Mouse (Mus musculus): ENCODE data around the gene Cpsf4l. TPM values are rescaled to one million over a fixed set of nuclear protein-coding genes. Genes with fewer than 3 reads are reported as not detected.

Gene Cpsf4l
- total RNA-seq, 2 experiments from 2014 or later: not detected

- DNase-seq: no peak
- intact Hi-C loops (cut with DNase I; ENCODE audit: low total_unique reads): no loop called here
Measured at GRCm38 (mm10) chr11:113708629-113709213, 1.1 kb downstream of the Cpsf4l start.

- intact Hi-C loops (cut with DNase I; ENCODE audit: low total_unique reads): no loop called here
- no peak for DNase-seq
Measured at GRCm38 (mm10) chr11:113705966-113706652, 3.7 kb downstream of the Cpsf4l start.

GRCm38 (mm10) chr11:113703758-113704157, 6.1 kb downstream of the Cpsf4l start:
- peak; percentile 68 for DNase-seq
- intact Hi-C loops (cut with DNase I; ENCODE audit: low total_unique reads): loop anchor here (2.0 kb wide), 1 partner anchor 107 kb away; no protein-coding TSS in a partner anchor

GRCm38 (mm10) chr11:113699643-113700042, 10.2 kb downstream of the Cpsf4l start:
- no peak for DNase-seq
- intact Hi-C loops (cut with DNase I; ENCODE audit: low total_unique reads): no loop called here

- no peak for DNase-seq
- intact Hi-C loops (cut with DNase I; ENCODE audit: low total_unique reads): no loop called here
Measured at GRCm38 (mm10) chr11:113698013-113698545, 11.7 kb downstream of the Cpsf4l start.

GRCm38 (mm10) chr11:113697571-113697970, 12.2 kb downstream of the Cpsf4l start:
- intact Hi-C loops (cut with DNase I; ENCODE audit: low total_unique reads): no loop called here
- no peak for DNase-seq

- DNase-seq: no peak
- intact Hi-C loops (cut with DNase I; ENCODE audit: low total_unique reads): no loop called here
Measured at GRCm38 (mm10) chr11:113691851-113692250, 18.0 kb downstream of the Cpsf4l start.

- DNase-seq: no peak
- intact Hi-C loops (cut with DNase I; ENCODE audit: low total_unique reads): no loop called here
Measured at GRCm38 (mm10) chr11:113691318-113691717, 18.5 kb downstream of the Cpsf4l start.

GRCm38 (mm10) chr11:113690506-113690905, 19.3 kb downstream of the Cpsf4l start:
- intact Hi-C loops (cut with DNase I; ENCODE audit: low total_unique reads): no loop called here
- no peak for DNase-seq

GRCm38 (mm10) chr11:113687031-113687430, 22.8 kb downstream of the Cpsf4l start:
- intact Hi-C loops (cut with DNase I; ENCODE audit: low total_unique reads): loop anchor here (5.0 kb wide), 1 partner anchor 35 kb away; the partner anchor contains the start of gene Slc39a11
- no peak for DNase-seq

GRCm38 (mm10) chr11:113684707-113685426, 24.9 kb downstream of the Cpsf4l start:
- no peak for DNase-seq
- intact Hi-C loops (cut with DNase I; ENCODE audit: low total_unique reads): loop anchor here (5.0 kb wide), 1 partner anchor 33 kb away; the partner anchor contains the start of gene Slc39a11

GRCm38 (mm10) chr11:113683957-113684706, 25.7 kb downstream of the Cpsf4l start, which contains the start of the genes Fam104a and D11Wsu47e:
Gene Fam104a (minus strand): TSS chr11:113684155.
Gene D11Wsu47e (plus strand): TSS chr11:113684412.
- DNase-seq: peak; percentile 95
- intact Hi-C loops (cut with DNase I; ENCODE audit: low total_unique reads): no loop called here

GRCm38 (mm10) chr11:113683627-113683956, 26.2 kb downstream of the Cpsf4l start:
- no peak for DNase-seq
- intact Hi-C loops (cut with DNase I; ENCODE audit: low total_unique reads): no loop called here

- DNase-seq: peak; percentile 69
- intact Hi-C loops (cut with DNase I; ENCODE audit: low total_unique reads): no loop called here
Measured at GRCm38 (mm10) chr11:113682897-113683626, 26.8 kb downstream of the Cpsf4l start.

- intact Hi-C loops (cut with DNase I; ENCODE audit: low total_unique reads): no loop called here
- no peak for DNase-seq
Measured at GRCm38 (mm10) chr11:113681979-113682378, 27.8 kb downstream of the Cpsf4l start.

GRCm38 (mm10) chr11:113680954-113681353, 28.9 kb downstream of the Cpsf4l start:
- DNase-seq: no peak
- intact Hi-C loops (cut with DNase I; ENCODE audit: low total_unique reads): no loop called here

- DNase-seq: no peak
- intact Hi-C loops (cut with DNase I; ENCODE audit: low total_unique reads): no loop called here
Measured at GRCm38 (mm10) chr11:113678373-113678772, 31.4 kb downstream of the Cpsf4l start.

GRCm38 (mm10) chr11:113677378-113677777, 32.4 kb downstream of the Cpsf4l start:
- intact Hi-C loops (cut with DNase I; ENCODE audit: low total_unique reads): no loop called here
- DNase-seq: no peak

GRCm38 (mm10) chr11:113676847-113677246, 33.0 kb downstream of the Cpsf4l start:
- intact Hi-C loops (cut with DNase I; ENCODE audit: low total_unique reads): no loop called here
- no peak for DNase-seq

Measured in gastrocnemius, postnatal 14 days (tissue).